Mouse (Mus musculus): ENCODE data around the gene F2rl2. TPM values are rescaled to one million over a fixed set of nuclear protein-coding genes. Genes with fewer than 3 reads are reported as not detected.

The F2rl2 gene
- polyA plus RNA-seq, 1 experiment from 2014 or later: 0.82 TPM

- H3K36me3 ChIP-seq (ENCODE audit: inconsistent target): no peaks in the 10 kb centered on the region; the same call in 1 of the 2 replicates
- no peaks in the 10 kb centered on the region for H3K79me2 ChIP-seq (ENCODE audit: inconsistent target)
- H3K4me3 ChIP-seq (ENCODE audit: inconsistent target): no peak overlapping the region
- no peak overlapping the region for H3K27ac ChIP-seq
- 70% methylated on average over 14 of the region's 14 CpGs for WGBS (ENCODE audit: missing documents)
Measured at GRCm38 (mm10) chr13:95719320-95720232, 22.9 kb downstream of the F2rl2 start.

- Histone ChIP-seq H3K4me3 (ENCODE audit: inconsistent target) (no peak overlapping the region), H3K27ac (no peak overlapping the region), H3K36me3 (ENCODE audit: inconsistent target) (peaks cover 47% of the 10 kb centered on the region), H3K79me2 (ENCODE audit: inconsistent target) (no peaks in the 10 kb centered on the region)
- whole genome bisulfite sequencing (ENCODE audit: missing documents): 98% methylated on average over 4 of the region's 4 CpGs
Measured at GRCm38 (mm10) chr13:95730491-95730890, 33.8 kb downstream of the F2rl2 start.

GRCm38 (mm10) chr13:95739651-95740050 is 43.0 kb downstream of the F2rl2 start:
- no peak overlapping the region for H3K27ac ChIP-seq
- H3K4me3 ChIP-seq (ENCODE audit: inconsistent target): no peak overlapping the region
- 91% methylated on average over 5 of the region's 5 CpGs for WGBS (ENCODE audit: missing documents)
- H3K36me3 ChIP-seq (ENCODE audit: inconsistent target): no peaks in the 10 kb centered on the region
- no peaks in the 10 kb centered on the region for H3K79me2 ChIP-seq (ENCODE audit: inconsistent target)

GRCm38 (mm10) chr13:95741813-95742689 is 45.4 kb downstream of the F2rl2 start:
- WGBS (ENCODE audit: missing documents): 59% methylated on average over 11 of the region's 11 CpGs
- no peaks in the 10 kb centered on the region for H3K36me3 ChIP-seq (ENCODE audit: inconsistent target)

GRCm38 (mm10) chr13:95742881-95743466 is 46.3 kb downstream of the F2rl2 start:
- 93% methylated on average over 9 of the region's 9 CpGs for WGBS (ENCODE audit: missing documents)
- no peaks in the 10 kb centered on the region for H3K79me2 ChIP-seq (ENCODE audit: inconsistent target)
- no peak overlapping the region for H3K4me3 ChIP-seq (ENCODE audit: inconsistent target)
- no peaks in the 10 kb centered on the region for H3K36me3 ChIP-seq (ENCODE audit: inconsistent target)
- H3K27ac ChIP-seq: no peak overlapping the region

More at GRCm38 (mm10) chr13:95741813-95742689, 45.4 kb downstream of the F2rl2 start:
- no peaks in the 10 kb centered on the region for H3K79me2 ChIP-seq (ENCODE audit: inconsistent target)
- H3K4me3 ChIP-seq (ENCODE audit: inconsistent target): no peak overlapping the region
- H3K27ac ChIP-seq: no peak overlapping the region

- no peaks in the 10 kb centered on the region for H3K79me2 ChIP-seq (ENCODE audit: inconsistent target)
- no peak overlapping the region for H3K4me3 ChIP-seq (ENCODE audit: inconsistent target)
- WGBS (ENCODE audit: missing documents): 90% methylated on average over 4 of the region's 4 CpGs
- H3K27ac ChIP-seq: no peak overlapping the region
- H3K36me3 ChIP-seq (ENCODE audit: inconsistent target): no peaks in the 10 kb centered on the region; the same call in 1 of the 2 replicates
Measured at GRCm38 (mm10) chr13:95745451-95745850, 48.8 kb downstream of the F2rl2 start.

- 17% methylated on average over 5 of the region's 6 CpGs for WGBS (ENCODE audit: missing documents)
Measured at GRCm38 (mm10) chr13:95746509-95746908, 49.9 kb downstream of the F2rl2 start.

GRCm38 (mm10) chr13:95747101-95747500 is 50.4 kb downstream of the F2rl2 start:
- Histone ChIP-seq H3K36me3 (ENCODE audit: inconsistent target) (no peaks in the 10 kb centered on the region; the same call in 1 of the 2 replicates), H3K4me3 (ENCODE audit: inconsistent target) (no peak overlapping the region), H3K79me2 (ENCODE audit: inconsistent target) (no peaks in the 10 kb centered on the region), H3K27ac (no peak overlapping the region)
- WGBS (ENCODE audit: missing documents): 90% methylated on average over 7 of the region's 7 CpGs

More at GRCm38 (mm10) chr13:95746509-95746908, 49.9 kb downstream of the F2rl2 start:
- H3K4me3 ChIP-seq (ENCODE audit: inconsistent target): no peak overlapping the region
- H3K36me3 ChIP-seq (ENCODE audit: inconsistent target): no peaks in the 10 kb centered on the region; the same call in 1 of the 2 replicates
- no peak overlapping the region for H3K27ac ChIP-seq
- no peaks in the 10 kb centered on the region for H3K79me2 ChIP-seq (ENCODE audit: inconsistent target)

- Histone ChIP-seq H3K4me3 (ENCODE audit: inconsistent target) (no peak overlapping the region), H3K36me3 (ENCODE audit: inconsistent target) (no peaks in the 10 kb centered on the region; the same call in 1 of the 2 replicates), H3K79me2 (ENCODE audit: inconsistent target) (no peaks in the 10 kb centered on the region), H3K27ac (no peak overlapping the region)
- 96% methylated on average over 11 of the region's 11 CpGs for WGBS (ENCODE audit: missing documents)
Measured at GRCm38 (mm10) chr13:95747541-95747940, 50.9 kb downstream of the F2rl2 start.

Other genes starting within 250 kb of the F2rl2 start
- gene S100z, start 218.1 kb upstream of the F2rl2 start, polyA plus RNA-seq (2018): not detected in 3 replicates
- not detected in 3 replicates for gene F2rl1, start 171.6 kb upstream of the F2rl2 start, polyA plus RNA-seq (2018)
- gene F2r, start 78.4 kb upstream of the F2rl2 start, polyA plus RNA-seq (2018): 0.08 to 0.65 TPM (median 0.19 TPM) in 3 replicates
- 34.1 to 70.8 TPM (median 49.3 TPM) in 3 replicates for gene Iqgap2, start 195.1 kb downstream of the F2rl2 start, polyA plus RNA-seq (2018)